Mouse (Mus musculus) mouse trophoblast stem cell (cell line): ENCODE measurements at regions not wholly inside any gene's neighbourhood (a gene's known extent, or its start where the extent isn't known, plus 50 kb on each side); places are given as distances from the start of the nearest gene placed in this dataset.

ENCODE experiments used
- in situ Hi-C, 2 experiments: fragments of 300-500 bp; cut with MseI, MboI; formaldehyde crosslinking; loops; 2 replicates in 1 of 2; 3 replicates in 1 of 2; pipeline ENCODE4 v1.15.1; 2025

DNA sequence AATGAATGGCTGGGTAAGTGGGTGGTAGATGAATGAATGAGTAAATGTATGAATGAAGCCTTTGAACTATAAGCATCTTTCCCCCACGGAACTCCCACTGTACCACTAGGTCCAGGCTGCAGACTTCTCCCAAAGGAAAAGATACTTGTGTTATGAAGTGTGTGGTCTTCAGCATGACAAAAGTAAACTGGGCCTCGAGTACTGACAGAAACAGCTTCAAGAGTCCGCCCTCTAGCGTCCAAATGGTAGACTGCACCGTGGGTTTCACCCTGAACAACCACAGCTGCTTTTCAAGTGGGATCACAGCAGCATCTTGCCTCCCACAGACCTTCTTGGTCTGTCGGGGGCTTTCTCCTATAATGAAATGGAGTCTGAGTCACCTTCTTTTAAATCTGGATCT lies 54.7 kb upstream of the Ankrd34c start:
- in situ Hi-C loops: no loop called here

DNA sequence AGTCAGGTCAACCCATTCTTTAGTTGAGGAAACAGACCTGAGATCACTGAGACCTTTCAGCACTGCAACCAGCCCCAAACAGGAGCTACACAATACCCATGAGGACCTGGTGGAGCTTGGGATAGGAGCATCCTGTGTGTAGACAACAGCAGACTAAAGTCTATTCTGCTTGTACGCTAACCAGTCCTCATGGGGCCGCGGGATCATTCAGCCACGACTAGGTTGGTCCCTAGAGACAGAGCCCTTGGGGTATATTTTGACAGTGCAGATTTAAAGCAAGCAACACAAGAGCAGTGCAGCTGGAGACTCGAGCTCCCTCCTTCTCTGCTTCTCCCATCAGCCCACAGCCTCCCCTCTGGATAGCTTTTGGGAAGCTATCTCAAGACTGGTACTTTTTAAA lies 51.7 kb upstream of the Ankrd34c start:
- in situ Hi-C loops: no loop called here

DNA sequence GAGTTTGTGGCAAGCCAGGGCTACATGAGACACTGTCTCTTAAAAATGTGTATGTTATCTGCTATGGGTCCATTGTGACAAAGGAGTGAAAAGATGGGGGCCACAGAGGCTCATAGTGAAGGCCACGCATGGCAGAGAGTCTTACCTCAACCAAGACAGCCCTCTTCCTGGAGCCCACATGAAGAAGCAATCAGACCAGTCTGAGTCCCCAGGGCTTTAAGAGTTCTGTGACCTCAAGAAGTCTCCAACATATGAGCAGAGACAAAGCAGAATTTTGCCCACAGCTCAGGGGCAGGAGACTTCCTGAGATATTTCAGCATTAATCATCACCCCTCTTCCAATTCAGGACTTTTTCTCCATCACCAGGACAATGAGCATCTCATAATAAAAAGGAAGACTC lies 50.4 kb upstream of the Ankrd34c start:
- in situ Hi-C loops: no loop called here
